Mouse (Mus musculus) embryonic fibroblast, embryonic 13.5 days (primary cell): ENCODE results near the gene Nxf7.
"Not testable (repeated sequence)": the region's sequence is repeated elsewhere in the genome, so short reads cannot be mapped to it uniquely, and the experiment has no call there.

Experiments used
- CTCF ChIP-seq: IDR thresholded peaks from 2 replicates; pipeline ENCODE4 v1.5.1; 2011; ENCODE audit warnings: mild to moderate bottlenecking, control low read depth, low read length, moderate library complexity, borderline replicate concordance; ENCODE audit not compliant: insufficient read depth
- POLR2A ChIP-seq: IDR thresholded peaks from 2 replicates; pipeline ENCODE4 v1.6.1; 2011; ENCODE audit warnings: low read depth, mild to moderate bottlenecking, control low read depth, low read length, moderate library complexity

GRCm38 (mm10) chrX:135559665-135560064, 38.9 kb downstream of the Nxf7 start:
- TF ChIP-seq CTCF, POLR2A: not testable (repeated sequence)
